Mouse (Mus musculus): ENCODE measurements around the gene Socs2. TPM values are rescaled to one million over a fixed set of nuclear protein-coding genes. Genes with fewer than 3 reads are reported as not detected.

Gene Socs2
- polyA plus RNA-seq, 1 experiment: 16.6 TPM

GRCm38 (mm10) chr10:95456103-95456502 is 39.1 kb upstream of the Socs2 start:
- TF ChIP-seq CTCF (IDR thresholded peaks at IDR 0.05; ENCODE audit: borderline replicate concordance, insufficient read depth, low read depth, low read length) (no peak), POLR2A (IDR thresholded peaks at IDR 0.05; ENCODE audit: borderline replicate concordance, insufficient read depth, low read length) (no peak)
- no peaks in the 10 kb centered on the region for H3K4me1 ChIP-seq (ENCODE audit: control insufficient read depth, insufficient read depth, low read length)
- WGBS: 79% methylated on average over 2 of the region's 2 CpGs
- H3K4me3 ChIP-seq (replicated peaks; ENCODE audit: insufficient read depth, low read depth, low read length): no peak overlapping the region
- H3K27me3 ChIP-seq (ENCODE audit: control insufficient read depth, insufficient read depth, low read length): no peaks in the 10 kb centered on the region
- no peak overlapping the region for H3K27ac ChIP-seq (ENCODE audit: insufficient read depth, low read length)
- DNase-seq: no peak

GRCm38 (mm10) chr10:95453282-95453681 is 36.3 kb upstream of the Socs2 start:
- whole genome bisulfite sequencing: 82% methylated on average over 5 of the region's 5 CpGs

GRCm38 (mm10) chr10:95449033-95449432 is 32.1 kb upstream of the Socs2 start:
- Histone ChIP-seq H3K4me3 (replicated peaks; ENCODE audit: insufficient read depth, low read depth, low read length) (no peak overlapping the region), H3K27me3 (ENCODE audit: control insufficient read depth, insufficient read depth, low read length) (no peaks in the 10 kb centered on the region), H3K4me1 (ENCODE audit: control insufficient read depth, insufficient read depth, low read length) (no peaks in the 10 kb centered on the region), H3K27ac (ENCODE audit: insufficient read depth, low read length) (no peak overlapping the region)
- TF ChIP-seq CTCF (IDR thresholded peaks at IDR 0.05; ENCODE audit: borderline replicate concordance, insufficient read depth, low read depth, low read length) (no peak), POLR2A (IDR thresholded peaks at IDR 0.05; ENCODE audit: borderline replicate concordance, insufficient read depth, low read length) (no peak)
- no peak for DNase-seq
- WGBS: 92% methylated on average over 6 of the region's 6 CpGs

More at GRCm38 (mm10) chr10:95453282-95453681, 36.3 kb upstream of the Socs2 start:
- no peak overlapping the region for H3K27ac ChIP-seq (ENCODE audit: insufficient read depth, low read length)
- no peaks in the 10 kb centered on the region for H3K4me1 ChIP-seq (ENCODE audit: control insufficient read depth, insufficient read depth, low read length)
- H3K4me3 ChIP-seq (replicated peaks; ENCODE audit: insufficient read depth, low read depth, low read length): no peak overlapping the region
- no peaks in the 10 kb centered on the region for H3K27me3 ChIP-seq (ENCODE audit: control insufficient read depth, insufficient read depth, low read length)
- no peak for TF ChIP-seq CTCF (IDR thresholded peaks at IDR 0.05; ENCODE audit: borderline replicate concordance, insufficient read depth, low read depth, low read length)
- no peak for DNase-seq

GRCm38 (mm10) chr10:95447954-95448353 is 31.0 kb upstream of the Socs2 start:
- Histone ChIP-seq H3K27me3 (ENCODE audit: control insufficient read depth, insufficient read depth, low read length) (no peaks in the 10 kb centered on the region), H3K4me1 (ENCODE audit: control insufficient read depth, insufficient read depth, low read length) (no peaks in the 10 kb centered on the region), H3K4me3 (replicated peaks; ENCODE audit: insufficient read depth, low read depth, low read length) (no peak overlapping the region), H3K27ac (ENCODE audit: insufficient read depth, low read length) (no peak overlapping the region)
- no peak for DNase-seq
- TF ChIP-seq POLR2A (IDR thresholded peaks at IDR 0.05; ENCODE audit: borderline replicate concordance, insufficient read depth, low read length): no peak
- TF ChIP-seq CTCF (IDR thresholded peaks at IDR 0.05; ENCODE audit: borderline replicate concordance, insufficient read depth, low read depth, low read length): no peak
- WGBS: 96% methylated on average over 16 of the region's 16 CpGs

- DNase-seq: peak in 1 of 2 experiments; percentile 2
- Histone ChIP-seq H3K4me3 (replicated peaks; ENCODE audit: insufficient read depth, low read depth, low read length) (no peak overlapping the region), H3K27ac (ENCODE audit: insufficient read depth, low read length) (no peak overlapping the region), H3K27me3 (ENCODE audit: control insufficient read depth, insufficient read depth, low read length) (no peaks in the 10 kb centered on the region), H3K4me1 (ENCODE audit: control insufficient read depth, insufficient read depth, low read length) (no peaks in the 10 kb centered on the region)
- 19% methylated on average over 18 of the region's 18 CpGs for WGBS
- TF ChIP-seq POLR2A (IDR thresholded peaks at IDR 0.05; ENCODE audit: borderline replicate concordance, insufficient read depth, low read length) (no peak), CTCF (IDR thresholded peaks at IDR 0.05; ENCODE audit: borderline replicate concordance, insufficient read depth, low read depth, low read length) (no peak)
Observed at GRCm38 (mm10) chr10:95445104-95446056, 28.4 kb upstream of the Socs2 start.

- no peak overlapping the region for H3K4me3 ChIP-seq (replicated peaks; ENCODE audit: insufficient read depth, low read depth, low read length)
- DNase-seq: no peak
- H3K4me1 ChIP-seq (ENCODE audit: control insufficient read depth, insufficient read depth, low read length): no peaks in the 10 kb centered on the region
- no peak overlapping the region for H3K27ac ChIP-seq (ENCODE audit: insufficient read depth, low read length)
- 82% methylated on average over 4 of the region's 4 CpGs for WGBS
- H3K27me3 ChIP-seq (ENCODE audit: control insufficient read depth, insufficient read depth, low read length): no peaks in the 10 kb centered on the region
- TF ChIP-seq POLR2A (IDR thresholded peaks at IDR 0.05; ENCODE audit: borderline replicate concordance, insufficient read depth, low read length) (no peak), CTCF (IDR thresholded peaks at IDR 0.05; ENCODE audit: borderline replicate concordance, insufficient read depth, low read depth, low read length) (no peak)
Observed at GRCm38 (mm10) chr10:95442334-95442733, 25.4 kb upstream of the Socs2 start.

- H3K4me3 ChIP-seq (replicated peaks; ENCODE audit: insufficient read depth, low read depth, low read length): no peak overlapping the region
- DNase-seq: no peak
- WGBS: 57% methylated on average over 2 of the region's 2 CpGs
- no peak overlapping the region for H3K27ac ChIP-seq (ENCODE audit: insufficient read depth, low read length)
- no peak for TF ChIP-seq POLR2A (IDR thresholded peaks at IDR 0.05; ENCODE audit: borderline replicate concordance, insufficient read depth, low read length)
- no peaks in the 10 kb centered on the region for H3K4me1 ChIP-seq (ENCODE audit: control insufficient read depth, insufficient read depth, low read length)
- no peaks in the 10 kb centered on the region for H3K27me3 ChIP-seq (ENCODE audit: control insufficient read depth, insufficient read depth, low read length)
Observed at GRCm38 (mm10) chr10:95440566-95440965, 23.6 kb upstream of the Socs2 start.

- WGBS: 91% methylated on average over 10 of the region's 10 CpGs
- H3K27ac ChIP-seq (ENCODE audit: insufficient read depth, low read length): no peak overlapping the region
- H3K4me3 ChIP-seq (replicated peaks; ENCODE audit: insufficient read depth, low read depth, low read length): no peak overlapping the region
- no peak for TF ChIP-seq CTCF (IDR thresholded peaks at IDR 0.05; ENCODE audit: borderline replicate concordance, insufficient read depth, low read depth, low read length)
- no peak for TF ChIP-seq POLR2A (IDR thresholded peaks at IDR 0.05; ENCODE audit: borderline replicate concordance, insufficient read depth, low read length)
- no peaks in the 10 kb centered on the region for H3K27me3 ChIP-seq (ENCODE audit: control insufficient read depth, insufficient read depth, low read length)
- no peak for DNase-seq
- H3K4me1 ChIP-seq (ENCODE audit: control insufficient read depth, insufficient read depth, low read length): no peaks in the 10 kb centered on the region
Observed at GRCm38 (mm10) chr10:95439718-95440339, 22.8 kb upstream of the Socs2 start.
